Mouse (Mus musculus) heart, embryonic 12.5 days (tissue): ENCODE results near the gene Aoc3. TPM values are rescaled to one million over a fixed set of nuclear protein-coding genes. Genes with fewer than 3 reads are reported as not detected.

ENCODE experiments used
- ATAC-seq: fragments of 200-750 bp; cut with Nextera tagmentation; 2 replicates; pipeline ENCODE4 v1.8.0; 2017; ENCODE audit warnings: moderate TSS enrichment, moderate library complexity; ENCODE audit not compliant: insufficient number of reproducible peaks, low FRiP score
- H3K27ac ChIP-seq: fragments of 300-500 bp; sonication (generic); 2 replicates; pipeline ENCODE4 v1.5.1; 2016; ENCODE audit warnings: mild to moderate bottlenecking, moderate library complexity; ENCODE audit not compliant: poor library complexity, severe bottlenecking
- H3K27me3 ChIP-seq: fragments of 300-500 bp; sonication (generic); replicated peaks from 2 replicates; pipeline ENCODE4 v1.6.1; 2016; ENCODE audit warnings: mild to moderate bottlenecking, moderate library complexity
- H3K36me3 ChIP-seq: fragments of 300-500 bp; sonication (generic); 2 replicates; pipeline ENCODE4 v1.6.1; 2016; ENCODE audit warnings: mild to moderate bottlenecking, moderate library complexity
- H3K4me1 ChIP-seq: fragments of 300-500 bp; sonication (generic); replicated peaks from 2 replicates; pipeline ENCODE4 v1.6.1; 2016; ENCODE audit warnings: mild to moderate bottlenecking
- H3K4me2 ChIP-seq: fragments of 300-500 bp; sonication (generic); 2 replicates; pipeline ENCODE4 v1.6.1; 2016; ENCODE audit warnings: mild to moderate bottlenecking, moderate library complexity
- H3K4me3 ChIP-seq: fragments of 300-500 bp; sonication (generic); 2 replicates; pipeline ENCODE4 v1.5.1; 2016; ENCODE audit warnings: mild to moderate bottlenecking
- H3K9ac ChIP-seq: fragments of 300-500 bp; sonication (generic); 2 replicates; pipeline ENCODE4 v1.6.1; 2016; ENCODE audit warnings: mild to moderate bottlenecking, moderate library complexity
- H3K9me3 ChIP-seq: fragments of 300-500 bp; sonication (generic); replicated peaks from 2 replicates; pipeline ENCODE4 v1.6.1; 2016; ENCODE audit warnings: mild to moderate bottlenecking, moderate library complexity
- WGBS: fragments of 180-500 bp; shearing (Covaris S2); methylation state at CpG from one replicate; pipeline ENCODE4 v1.1.7; 2016; 5-methylcytosine and 5-hydroxymethylcytosine counted together
- polyA plus RNA-seq: library from polyadenylated mRNA; unstranded; fragments of >200 nt; fragmentation: Nextera tagmentation; extraction: Ambion mirVana; gene quantifications from 2 replicates; pipeline ENCODE4 v1.2.1, GENCODE M21; 2016

The Aoc3 gene
- polyA plus RNA-seq, 1 experiment from 2014 or later, result 0.17 TPM

DNA sequence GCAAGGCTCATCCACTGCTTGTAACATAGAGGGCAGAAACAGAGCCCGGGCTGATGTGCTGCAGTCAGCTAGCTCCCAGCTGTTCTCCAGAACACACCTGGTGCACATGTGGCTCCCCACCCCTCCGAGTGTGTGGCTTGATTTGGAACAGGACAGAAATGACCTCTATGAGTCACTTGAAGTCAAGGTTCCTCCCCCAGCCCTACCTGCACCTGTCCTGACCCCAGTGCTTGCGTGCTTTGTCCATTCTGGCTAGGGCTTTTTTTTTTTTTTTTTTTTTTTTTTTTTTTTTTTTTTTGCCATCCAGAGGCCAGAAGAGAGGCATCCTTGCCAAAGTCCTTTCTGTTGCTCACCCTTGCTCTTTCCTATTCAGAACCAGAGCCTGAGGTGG is 21.3 kb downstream of the Aoc3 start:
- H3K27ac ChIP-seq, result no peak overlapping the region
- no peaks in the 10 kb centered on the region for H3K36me3 ChIP-seq
- no peak overlapping the region for H3K4me3 ChIP-seq
- H3K4me2 ChIP-seq, result no peak overlapping the region
- no peak overlapping the region for H3K9ac ChIP-seq
- H3K27me3 ChIP-seq, result no peaks in the 10 kb centered on the region
- no peak for ATAC-seq
- H3K4me1 ChIP-seq, result no peaks in the 10 kb centered on the region
- 67% methylated on average over 3 of the region's 3 CpGs for WGBS
- peaks cover 7% of the 10 kb centered on the region; the same call in 1 of the 2 replicates for H3K9me3 ChIP-seq

DNA sequence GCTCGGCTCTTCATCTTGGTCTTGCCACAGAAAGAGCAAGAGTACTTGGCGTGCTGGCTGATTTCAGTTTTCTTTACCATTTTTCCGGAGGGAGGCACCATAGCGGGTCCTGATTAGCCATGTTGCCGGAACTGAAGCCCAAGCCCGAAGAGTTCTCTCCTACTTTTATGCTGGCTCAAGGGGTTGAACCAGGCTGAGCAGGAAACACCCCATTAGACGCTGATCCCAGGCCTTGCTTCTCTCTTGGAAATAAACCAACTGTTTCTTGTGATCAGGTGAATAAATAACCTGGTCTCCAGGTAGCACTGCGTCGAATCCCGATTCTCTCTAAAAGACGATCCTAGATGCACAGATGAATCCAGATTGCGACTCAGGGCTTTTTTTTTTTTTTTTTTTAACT is 23.0 kb downstream of the Aoc3 start:
- Histone ChIP-seq H3K9ac (no peak overlapping the region), H3K4me2 (no peak overlapping the region), H3K27ac (no peak overlapping the region), H3K27me3 (no peaks in the 10 kb centered on the region), H3K36me3 (no peaks in the 10 kb centered on the region), H3K9me3 (peaks cover 7% of the 10 kb centered on the region; the same call in 1 of the 2 replicates), H3K4me1 (no peaks in the 10 kb centered on the region), H3K4me3 (no peak overlapping the region)
- no peak for ATAC-seq
- WGBS, result 84% methylated on average over 12 of the region's 12 CpGs

DNA sequence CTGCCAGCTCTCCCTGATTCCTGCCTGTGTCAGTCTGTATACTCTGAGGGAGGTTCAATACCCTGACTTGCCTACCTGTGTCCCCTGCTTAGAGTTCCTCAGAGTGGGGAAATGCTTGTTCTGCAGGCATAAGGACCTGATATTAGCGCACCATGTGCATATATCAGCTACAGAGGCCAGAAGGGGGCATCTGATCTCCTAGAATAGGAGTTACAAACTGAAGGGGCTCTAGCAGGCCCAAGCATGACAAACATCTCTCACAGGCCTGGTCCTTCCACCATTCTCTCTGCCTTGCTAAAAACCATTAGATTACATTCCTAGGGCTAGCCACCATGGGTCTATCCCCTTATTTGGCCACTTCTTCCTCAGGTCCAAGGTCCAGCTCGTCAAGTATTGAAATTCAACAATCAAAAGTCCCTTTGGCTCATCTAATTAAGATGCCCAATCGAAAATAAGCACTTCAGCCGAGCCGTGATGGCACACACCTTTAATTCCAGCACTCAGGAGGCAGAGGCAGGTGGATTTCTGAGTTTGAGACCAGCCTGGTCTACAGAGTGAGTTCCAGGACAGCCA is 24.1 kb downstream of the Aoc3 start:
- H3K4me2 ChIP-seq, result no peak overlapping the region
- 82% methylated on average over 5 of the region's 5 CpGs for WGBS
- no peaks in the 10 kb centered on the region for H3K36me3 ChIP-seq
- H3K4me3 ChIP-seq, result no peak overlapping the region
- H3K9ac ChIP-seq, result no peak overlapping the region
- ATAC-seq, result no peak
- H3K9me3 ChIP-seq, result peaks cover 7% of the 10 kb centered on the region; the same call in 1 of the 2 replicates
- H3K27me3 ChIP-seq, result no peaks in the 10 kb centered on the region
- peaks cover 2% of the 10 kb centered on the region; the same call in 1 of the 2 replicates for H3K4me1 ChIP-seq
- H3K27ac ChIP-seq, result no peak overlapping the region

DNA sequence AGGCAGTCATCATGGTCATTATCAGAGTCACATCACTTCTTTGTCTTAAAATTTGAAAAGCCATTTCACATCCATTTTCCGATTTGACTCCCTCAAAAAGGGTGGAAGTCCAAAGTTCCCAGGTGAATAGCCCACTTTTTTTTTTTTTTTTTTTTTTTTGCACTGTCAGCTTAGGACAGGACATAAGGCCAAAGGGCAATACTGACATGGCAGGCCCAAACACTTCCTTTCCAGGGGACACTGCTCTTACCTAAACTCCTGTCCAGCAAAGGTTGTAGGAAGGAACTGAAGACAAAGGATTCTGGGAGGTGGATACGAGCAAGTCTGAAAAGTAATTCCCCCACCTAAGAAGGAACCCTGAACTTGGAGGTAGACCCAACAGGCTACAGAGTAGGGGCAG is 25.5 kb downstream of the Aoc3 start:
- no peaks in the 10 kb centered on the region for H3K9me3 ChIP-seq
- H3K4me2 ChIP-seq, result no peak overlapping the region
- peaks cover 16% of the 10 kb centered on the region for H3K4me1 ChIP-seq
- H3K27me3 ChIP-seq, result no peaks in the 10 kb centered on the region
- H3K9ac ChIP-seq, result no peak overlapping the region
- no peak overlapping the region for H3K4me3 ChIP-seq
- no peaks in the 10 kb centered on the region for H3K36me3 ChIP-seq
- no peak for ATAC-seq
- no peak overlapping the region for H3K27ac ChIP-seq
- 81% methylated on average over 2 of the region's 2 CpGs for WGBS

DNA sequence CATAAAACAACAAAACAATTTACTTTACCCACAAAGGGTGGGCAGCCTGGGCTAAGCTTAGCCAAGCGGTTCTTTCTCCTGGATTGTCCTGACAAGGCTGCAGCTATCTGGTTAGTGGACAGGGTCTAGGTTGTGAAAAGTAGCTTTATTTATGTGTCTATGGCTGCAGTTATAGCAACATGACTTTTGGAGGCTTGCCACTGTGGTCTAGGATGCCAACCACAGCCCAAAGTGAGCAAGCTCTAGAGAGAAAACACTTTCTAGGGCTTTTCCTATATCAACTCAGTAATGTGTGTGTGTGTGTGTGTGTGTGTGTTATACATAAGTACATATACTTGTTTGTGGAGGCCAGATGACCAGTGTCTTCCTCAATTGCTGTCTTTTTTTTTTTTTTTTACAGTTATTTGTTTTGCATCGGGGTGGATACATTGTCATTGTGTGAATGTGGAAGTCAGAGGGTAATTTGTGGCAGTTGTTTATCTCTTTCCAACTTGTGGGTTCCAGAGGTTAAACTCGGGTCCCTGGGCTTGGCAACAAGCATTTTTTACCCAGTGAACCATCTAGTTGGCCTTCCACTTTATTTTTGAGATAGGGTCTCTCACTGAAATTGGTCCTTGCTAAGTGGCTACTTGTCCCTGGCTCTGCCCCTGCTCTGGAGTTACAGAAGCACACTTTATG is 27.2 kb downstream of the Aoc3 start:
- no peak overlapping the region for H3K27ac ChIP-seq
- H3K36me3 ChIP-seq, result no peaks in the 10 kb centered on the region
- peaks cover 23% of the 10 kb centered on the region for H3K4me1 ChIP-seq
- H3K4me3 ChIP-seq, result no peak overlapping the region
- H3K9me3 ChIP-seq, result no peaks in the 10 kb centered on the region
- ATAC-seq, result no peak
- H3K9ac ChIP-seq, result no peak overlapping the region
- H3K27me3 ChIP-seq, result no peaks in the 10 kb centered on the region
- H3K4me2 ChIP-seq, result no peak overlapping the region
- WGBS, result 75% methylated on average over 3 of the region's 3 CpGs

DNA sequence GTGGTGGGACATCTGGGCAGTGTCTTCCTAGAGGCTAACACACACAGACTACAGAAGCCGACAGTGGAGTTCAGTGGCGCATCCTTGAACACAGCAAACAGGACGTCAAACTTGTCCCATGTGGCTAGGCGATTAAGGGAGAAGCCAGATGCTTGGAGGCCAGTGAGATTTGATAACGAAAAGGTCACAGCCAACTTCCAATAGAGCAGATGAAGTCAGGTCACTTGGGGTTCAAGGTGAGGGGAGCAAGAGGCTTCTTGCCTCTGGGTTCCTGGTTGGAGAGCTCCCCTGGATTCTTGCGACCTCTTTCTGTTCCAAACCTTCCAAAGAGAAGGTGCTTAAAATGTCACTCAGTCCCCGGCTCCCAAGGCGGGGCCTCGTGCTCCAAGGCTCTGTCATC is 29.4 kb downstream of the Aoc3 start:
- Histone ChIP-seq H3K27me3 (no peaks in the 10 kb centered on the region), H3K4me2 (no peak overlapping the region), H3K27ac (peak overlapping the region; percentile 74), H3K4me1 (peaks cover 32% of the 10 kb centered on the region), H3K4me3 (no peak overlapping the region), H3K9me3 (no peaks in the 10 kb centered on the region), H3K9ac (no peak overlapping the region), H3K36me3 (no peaks in the 10 kb centered on the region)
- 58% methylated on average over 9 of the region's 9 CpGs for WGBS
- ATAC-seq, result no peak

DNA sequence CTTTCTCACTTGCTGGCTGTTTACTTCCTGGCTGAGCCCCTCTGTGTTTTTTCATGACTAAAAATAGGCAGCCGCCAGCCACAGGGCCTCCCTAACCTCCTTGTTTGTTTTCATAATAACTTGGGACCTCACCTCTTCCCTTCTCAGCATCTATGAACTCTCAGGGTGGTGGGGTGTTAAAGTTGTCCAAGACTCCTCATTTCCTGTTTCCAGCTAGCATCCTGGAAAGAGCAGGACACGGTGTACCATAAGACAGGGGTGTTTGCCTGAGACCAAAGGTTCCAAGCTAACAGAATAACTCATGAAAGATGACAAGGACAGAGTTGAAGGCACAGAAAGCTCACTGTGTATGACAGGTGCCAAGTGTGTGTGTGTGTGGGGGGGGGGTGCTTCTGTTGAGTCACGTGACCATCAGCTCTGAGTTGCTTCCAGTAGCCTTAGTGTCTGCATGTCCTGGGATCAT is 30.3 kb downstream of the Aoc3 start:
- H3K27me3 ChIP-seq, result no peaks in the 10 kb centered on the region
- peaks cover 32% of the 10 kb centered on the region for H3K4me1 ChIP-seq
- 28% methylated on average over 3 of the region's 3 CpGs for WGBS
- peak overlapping the region; percentile 74; the same call in 1 of the 2 replicates for H3K27ac ChIP-seq
- H3K9ac ChIP-seq, result no peak overlapping the region
- H3K4me3 ChIP-seq, result no peak overlapping the region
- no peak; the same call in 1 of the 2 replicates for ATAC-seq
- no peaks in the 10 kb centered on the region for H3K9me3 ChIP-seq
- no peaks in the 10 kb centered on the region for H3K36me3 ChIP-seq
- peak overlapping the region; percentile 8; the same call in 1 of the 2 replicates for H3K4me2 ChIP-seq

DNA sequence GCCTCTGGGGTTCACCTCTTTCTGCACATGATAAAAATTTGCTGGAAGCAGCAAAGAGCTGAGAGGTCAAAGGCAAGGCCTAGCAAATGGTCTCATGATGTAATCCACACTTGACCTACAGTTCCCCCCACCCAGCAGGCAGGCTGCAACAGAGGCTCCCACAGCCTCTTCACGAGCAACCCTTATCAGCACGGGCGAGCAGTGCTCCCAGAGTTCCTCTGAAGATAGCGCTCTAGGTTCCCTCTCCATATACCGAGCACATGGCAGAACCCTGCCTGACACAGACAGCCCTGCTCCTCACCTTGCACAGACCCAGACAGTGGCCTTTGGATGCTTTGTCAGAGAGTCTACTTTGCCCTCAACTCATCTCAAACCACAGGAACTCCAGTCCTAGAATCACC is 34.1 kb downstream of the Aoc3 start:
- Histone ChIP-seq H3K4me2 (no peak overlapping the region), H3K9ac (no peak overlapping the region), H3K4me1 (peaks cover 30% of the 10 kb centered on the region), H3K36me3 (no peaks in the 10 kb centered on the region), H3K27ac (no peak overlapping the region), H3K4me3 (no peak overlapping the region), H3K9me3 (no peaks in the 10 kb centered on the region), H3K27me3 (no peaks in the 10 kb centered on the region)
- ATAC-seq, result no peak
- WGBS, result 13% methylated on average over 5 of the region's 5 CpGs

DNA sequence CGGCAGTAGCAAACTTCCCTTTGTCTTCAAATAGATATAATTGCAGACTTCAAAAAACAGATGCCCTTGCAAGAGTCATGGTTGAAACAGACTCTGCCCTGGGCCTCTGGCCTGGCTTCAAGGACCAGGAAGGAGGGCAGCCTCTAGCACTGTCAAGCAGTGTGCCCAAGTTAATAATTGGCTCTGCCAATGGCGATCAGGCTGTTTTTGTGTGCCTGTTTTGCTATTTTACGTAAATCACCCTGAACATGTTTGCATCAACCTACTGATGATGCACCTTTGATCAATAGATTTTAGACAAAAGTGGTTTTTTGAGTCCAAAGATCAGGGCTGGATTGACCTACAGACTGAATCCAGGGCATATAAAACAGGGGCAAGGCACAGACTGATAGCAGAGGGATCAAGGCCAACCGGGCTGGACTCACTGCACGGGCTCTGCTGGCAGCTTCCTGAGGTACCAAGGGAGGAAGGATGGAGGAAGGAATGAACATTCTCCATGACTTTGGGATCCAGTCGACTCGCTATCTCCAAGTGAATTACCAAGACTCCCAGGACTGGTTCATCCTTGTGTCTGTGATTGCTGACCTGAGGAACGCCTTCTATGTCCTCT is 37.0 kb downstream of the Aoc3 start, which contains the start of gene G6pc:
Gene G6pc, plus strand, starts transcription at position 236 of the 610 bp plus-strand sequence.
- Histone ChIP-seq H3K4me2 (no peak within 1 kb of the TSS), H3K27ac (no peak within 1 kb of the TSS), H3K36me3 (no peaks in the 10 kb centered on the region), H3K9me3 (no peaks in the 10 kb centered on the region), H3K27me3 (no peaks in the 10 kb centered on the region; the same call in 1 of the 2 replicates), H3K4me3 (no peak within 1 kb of the TSS), H3K4me1 (peaks cover 10% of the 10 kb centered on the region; the same call in 1 of the 2 replicates), H3K9ac (no peak within 1 kb of the TSS)
- no peak for ATAC-seq
- 78% methylated on average over 8 of the region's 8 CpGs for WGBS

DNA sequence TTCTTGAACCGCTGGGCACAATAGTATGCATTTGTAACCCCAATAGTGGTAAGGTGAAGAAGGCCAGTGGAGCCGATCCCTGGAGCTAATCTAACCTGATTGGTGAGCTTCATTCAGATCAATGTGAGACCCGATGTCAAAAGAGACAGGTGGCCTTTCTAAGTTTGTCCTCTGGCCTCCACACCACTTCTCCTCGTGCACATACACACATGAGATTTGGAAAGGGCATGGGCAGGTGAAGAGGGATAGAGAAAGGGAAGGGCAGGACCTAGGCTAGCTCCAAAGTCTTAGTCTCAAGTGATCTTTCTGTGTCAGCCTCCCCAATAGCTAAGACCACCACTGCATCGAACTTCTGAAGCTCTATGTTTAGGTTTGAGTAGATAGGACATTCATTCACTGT is 39.7 kb downstream of the Aoc3 start:
- Histone ChIP-seq H3K27me3 (no peaks in the 10 kb centered on the region; the same call in 1 of the 2 replicates), H3K27ac (no peak overlapping the region), H3K4me3 (no peak overlapping the region), H3K9me3 (no peaks in the 10 kb centered on the region), H3K9ac (no peak overlapping the region), H3K4me1 (no peaks in the 10 kb centered on the region), H3K36me3 (no peaks in the 10 kb centered on the region), H3K4me2 (no peak overlapping the region)
- no peak for ATAC-seq
- 76% methylated on average over 5 of the region's 5 CpGs for WGBS

DNA sequence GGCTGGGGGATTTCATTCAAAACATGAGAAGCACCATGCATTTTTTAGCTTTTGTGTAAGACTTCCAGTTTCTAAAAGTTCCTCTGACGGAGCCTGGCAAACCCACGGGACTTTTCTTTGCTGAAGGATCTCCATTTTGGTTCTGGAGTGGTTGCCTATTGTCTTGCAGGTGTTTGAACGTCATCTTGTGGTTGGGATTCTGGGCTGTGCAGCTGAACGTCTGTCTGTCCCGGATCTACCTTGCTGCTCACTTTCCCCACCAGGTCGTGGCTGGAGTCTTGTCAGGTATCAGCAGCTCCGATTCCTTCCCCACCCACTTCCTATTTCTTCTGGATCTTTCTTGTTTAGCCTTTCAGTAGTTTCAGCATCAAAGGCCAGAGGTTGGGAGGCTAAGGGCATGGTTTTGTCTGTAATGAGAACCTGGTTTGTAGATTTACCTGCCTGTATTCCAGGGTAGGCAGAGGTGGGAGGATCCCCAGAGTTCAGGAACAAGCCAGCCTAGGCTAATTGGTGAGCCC is 44.1 kb downstream of the Aoc3 start:
- 64% methylated on average over 7 of the region's 7 CpGs for WGBS
- no peak overlapping the region for H3K27ac ChIP-seq
- no peaks in the 10 kb centered on the region for H3K4me1 ChIP-seq
- H3K36me3 ChIP-seq, result no peaks in the 10 kb centered on the region
- H3K4me2 ChIP-seq, result no peak overlapping the region
- no peak for ATAC-seq
- no peak overlapping the region for H3K4me3 ChIP-seq
- H3K27me3 ChIP-seq, result no peaks in the 10 kb centered on the region; the same call in 1 of the 2 replicates
- H3K9ac ChIP-seq, result no peak overlapping the region
- H3K9me3 ChIP-seq, result no peaks in the 10 kb centered on the region
